Mouse (Mus musculus) embryonic facial prominence, embryonic 13.5 days (tissue): Measurements from ENCODE around the gene Mdfic. TPM values are rescaled to one million over a fixed set of nuclear protein-coding genes. Genes with fewer than 3 reads are reported as not detected.

Experiments used
- ATAC-seq: fragments of 200-750 bp; cut with Nextera tagmentation; 2 replicates; pipeline ENCODE4 v1.8.0; 2017; ENCODE audit warnings: low read depth; ENCODE audit not compliant: insufficient number of reproducible peaks, insufficient read depth, low FRiP score, low TSS enrichment
- H3K27ac ChIP-seq: fragments of 300-500 bp; sonication (generic); 2 replicates; pipeline ENCODE4 v1.5.1; 2015; ENCODE audit warnings: moderate library complexity, mild to moderate bottlenecking, inconsistent platforms
- H3K27me3 ChIP-seq: fragments of 300-500 bp; sonication (generic); 2 replicates; pipeline ENCODE4 v1.6.1; 2015; ENCODE audit warnings: mild to moderate bottlenecking, inconsistent platforms
- H3K36me3 ChIP-seq: fragments of 300-500 bp; sonication (generic); 2 replicates; pipeline ENCODE4 v1.6.1; 2015; ENCODE audit warnings: mild to moderate bottlenecking, inconsistent platforms
- H3K4me1 ChIP-seq: fragments of 300-500 bp; sonication (generic); 2 replicates; pipeline ENCODE4 v1.6.1; 2015; ENCODE audit warnings: inconsistent platforms
- H3K4me2 ChIP-seq: fragments of 300-500 bp; sonication (generic); 2 replicates; pipeline ENCODE4 v1.6.1; 2015; ENCODE audit warnings: moderate library complexity, mild to moderate bottlenecking, inconsistent platforms
- H3K4me3 ChIP-seq: fragments of 300-500 bp; sonication (generic); 2 replicates; pipeline ENCODE4 v1.5.1; 2015; ENCODE audit warnings: mild to moderate bottlenecking, inconsistent platforms
- H3K9ac ChIP-seq: fragments of 300-500 bp; sonication (generic); 2 replicates; pipeline ENCODE4 v1.6.1; 2015; ENCODE audit warnings: mild to moderate bottlenecking, inconsistent platforms
- H3K9me3 ChIP-seq: fragments of 300-500 bp; sonication (generic); 2 replicates; pipeline ENCODE4 v1.6.1; 2016; ENCODE audit warnings: inconsistent platforms
- WGBS: fragments of 180-500 bp; shearing (Covaris S2); methylation state at CpG from one replicate; pipeline ENCODE4 v1.1.7; 2015; ENCODE audit warnings: mixed read lengths; 5-methylcytosine and 5-hydroxymethylcytosine counted together
- polyA plus RNA-seq: library from polyadenylated mRNA; unstranded; fragments of >200 nt; fragmentation: Nextera tagmentation; extraction: Ambion mirVana; gene quantifications from 2 replicates; pipeline ENCODE4 v1.2.1, GENCODE M21; 2015

Mdfic gene
- polyA plus RNA-seq, 1 experiment from 2014 or later: 7.1 TPM

DNA sequence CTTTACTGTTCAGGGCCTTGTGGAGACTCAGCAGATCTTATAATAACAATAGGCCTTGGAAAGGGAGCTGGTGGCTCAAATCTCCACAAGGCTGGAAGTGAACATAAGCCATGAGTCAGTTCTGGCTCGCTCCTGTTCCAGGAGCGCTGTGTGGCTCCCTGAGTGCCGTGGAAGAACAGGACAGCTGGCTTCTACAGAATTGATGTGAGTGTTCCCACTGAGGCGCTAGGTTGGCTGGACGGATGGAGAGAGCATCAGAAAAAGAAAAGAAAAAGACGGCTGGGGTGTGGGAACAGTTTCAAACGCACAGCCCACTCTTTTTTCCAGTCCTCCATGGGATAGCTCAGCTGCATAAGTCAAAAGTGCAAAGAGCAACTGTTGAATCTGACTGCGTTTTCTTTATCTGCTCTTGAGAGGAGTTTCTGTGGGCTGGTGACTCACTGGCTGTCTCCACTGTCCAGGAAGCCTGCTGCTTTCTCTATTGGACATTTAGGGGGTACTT lies 22.9 kb downstream of the Mdfic start:
- H3K4me1 ChIP-seq: peaks cover 12% of the 10 kb centered on the region; the same call in 1 of the 2 replicates
- H3K9ac ChIP-seq: no peak overlapping the region
- H3K27me3 ChIP-seq: no peaks in the 10 kb centered on the region
- H3K36me3 ChIP-seq: peaks cover 9% of the 10 kb centered on the region; the same call in 1 of the 2 replicates
- no peak for ATAC-seq
- H3K27ac ChIP-seq: no peak overlapping the region
- no peaks in the 10 kb centered on the region for H3K9me3 ChIP-seq
- no peak overlapping the region for H3K4me2 ChIP-seq
- 73% methylated on average over 8 of the region's 8 CpGs for WGBS
- H3K4me3 ChIP-seq: no peak overlapping the region

DNA sequence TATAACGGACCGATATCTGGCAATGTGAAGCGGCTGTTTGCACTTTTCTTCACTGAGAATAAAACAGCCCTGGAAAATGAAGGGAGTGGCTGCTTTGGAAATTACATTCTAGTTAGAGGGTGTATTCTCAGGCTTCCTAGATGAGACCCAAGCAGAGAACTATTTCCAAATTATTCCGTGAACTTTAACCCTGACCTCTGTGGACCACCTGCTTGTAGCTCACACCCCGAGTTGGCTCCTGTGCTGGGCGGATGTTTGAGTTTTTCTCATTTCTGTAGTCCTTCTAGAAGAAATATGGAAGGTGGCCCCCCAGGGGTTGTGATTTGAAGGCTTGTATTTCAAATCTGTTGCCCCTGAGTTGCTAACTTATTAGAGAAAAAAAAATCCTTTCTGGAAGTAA lies 23.3 kb downstream of the Mdfic start:
- Histone ChIP-seq H3K9me3 (no peaks in the 10 kb centered on the region), H3K36me3 (0 out of 2 replicates have a peak, but pooled peaks cover 4% of the 10 kb centered on the region), H3K4me2 (no peak overlapping the region), H3K4me1 (peaks cover 12% of the 10 kb centered on the region; the same call in 1 of the 2 replicates), H3K9ac (no peak overlapping the region), H3K27me3 (no peaks in the 10 kb centered on the region), H3K27ac (no peak overlapping the region), H3K4me3 (no peak overlapping the region)
- no peak for ATAC-seq
- WGBS: 62% methylated on average over 6 of the region's 6 CpGs

DNA sequence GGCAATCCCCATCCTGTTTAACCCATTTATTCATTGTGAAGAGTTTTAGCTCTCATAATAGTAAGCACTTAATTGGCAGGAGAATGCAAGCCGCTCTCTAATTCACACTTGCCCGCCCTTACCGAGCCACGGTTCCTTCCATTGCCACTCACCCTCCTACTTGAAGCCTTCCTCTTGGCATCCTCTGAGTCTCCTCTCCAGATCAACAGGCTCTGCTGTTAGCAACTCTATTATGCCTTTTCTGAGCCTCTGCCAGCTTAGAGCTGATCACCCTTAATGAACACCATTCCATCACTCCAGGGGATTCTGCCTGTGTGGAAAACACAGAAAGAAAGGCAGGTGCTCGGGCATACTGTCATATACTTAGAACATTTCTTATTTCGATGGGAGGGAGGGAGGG lies 24.9 kb downstream of the Mdfic start:
- no peaks in the 10 kb centered on the region for H3K9me3 ChIP-seq

DNA sequence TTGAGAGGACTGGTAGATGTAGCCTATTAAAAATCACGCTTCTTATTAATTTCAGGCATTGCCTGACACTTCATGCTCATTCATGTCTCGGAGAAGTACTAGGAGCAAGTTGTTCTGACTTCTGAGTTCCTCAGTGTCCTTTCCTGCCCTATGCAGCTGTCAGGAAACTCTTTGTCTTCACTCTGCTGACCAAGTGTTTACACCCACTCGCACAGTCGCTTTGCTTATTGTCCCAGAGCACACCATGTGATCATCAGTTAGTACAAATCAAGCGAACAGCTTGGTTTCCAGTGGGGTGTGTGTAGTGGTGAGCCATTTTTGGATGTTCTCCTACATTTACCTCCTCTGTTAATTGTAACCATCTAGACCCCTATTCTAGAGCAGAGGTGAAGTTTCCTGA lies 25.4 kb downstream of the Mdfic start:
- H3K9ac ChIP-seq: no peak overlapping the region
- no peak for ATAC-seq

More for the DNA sequence above, 24.9 kb downstream of the Mdfic start:
- H3K4me2 ChIP-seq: no peak overlapping the region
- peaks cover 15% of the 10 kb centered on the region; the same call in 1 of the 2 replicates for H3K4me1 ChIP-seq
- H3K27me3 ChIP-seq: no peaks in the 10 kb centered on the region
- 0 out of 2 replicates have a peak, but pooled peaks cover 4% of the 10 kb centered on the region for H3K36me3 ChIP-seq
- no peak for ATAC-seq
- H3K27ac ChIP-seq: no peak overlapping the region
- WGBS: 62% methylated on average over 6 of the region's 6 CpGs
- no peak overlapping the region for H3K4me3 ChIP-seq
- no peak overlapping the region for H3K9ac ChIP-seq

DNA sequence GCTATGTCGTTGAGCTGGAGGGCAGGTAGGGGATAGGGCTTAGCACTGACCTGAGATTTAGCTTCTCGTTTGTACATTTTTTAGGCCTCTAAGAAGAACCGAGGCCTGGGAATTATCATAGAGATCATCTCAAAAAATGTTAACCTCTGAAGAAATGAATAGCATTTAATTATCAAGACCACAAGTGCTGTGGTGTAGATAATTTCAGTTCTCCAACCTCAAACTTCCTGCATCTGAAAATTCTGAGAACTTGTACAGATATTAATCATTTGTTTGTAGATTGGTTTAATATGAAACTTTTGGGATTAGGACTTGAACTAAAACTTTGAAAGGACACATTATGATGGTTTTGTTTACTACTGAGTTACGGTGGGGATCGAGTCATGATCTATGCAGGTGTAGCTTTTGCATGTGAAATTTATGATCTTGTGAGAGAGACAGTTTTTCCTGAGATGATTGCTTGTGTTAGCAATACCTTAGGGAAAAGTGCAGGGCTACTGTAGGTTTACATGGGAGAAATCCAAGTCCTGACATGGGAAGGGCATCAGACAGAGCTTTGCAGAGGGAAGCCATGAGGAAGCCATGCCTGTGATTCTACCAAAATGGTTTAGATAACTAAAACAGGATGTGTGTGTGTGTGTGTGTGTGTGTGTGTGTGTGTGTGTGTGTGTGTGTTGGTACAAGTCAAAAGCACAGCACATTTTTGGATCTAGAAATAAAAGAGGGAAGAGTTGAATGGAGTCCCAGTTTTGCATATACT lies 27.1 kb downstream of the Mdfic start:
- Histone ChIP-seq H3K9ac (no peak overlapping the region), H3K36me3 (peaks cover 4% of the 10 kb centered on the region; the same call in 1 of the 2 replicates), H3K4me3 (no peak overlapping the region), H3K27me3 (no peaks in the 10 kb centered on the region), H3K9me3 (no peaks in the 10 kb centered on the region), H3K27ac (no peak overlapping the region), H3K4me1 (peaks cover 15% of the 10 kb centered on the region; the same call in 1 of the 2 replicates), H3K4me2 (no peak overlapping the region)
- no peak for ATAC-seq
- WGBS: 82% methylated on average over 5 of the region's 5 CpGs

More for the DNA sequence above, 25.4 kb downstream of the Mdfic start:
- Histone ChIP-seq H3K27ac (no peak overlapping the region), H3K27me3 (no peaks in the 10 kb centered on the region), H3K4me3 (no peak overlapping the region), H3K9me3 (no peaks in the 10 kb centered on the region), H3K4me1 (peaks cover 15% of the 10 kb centered on the region; the same call in 1 of the 2 replicates), H3K4me2 (no peak overlapping the region), H3K36me3 (0 out of 2 replicates have a peak, but pooled peaks cover 4% of the 10 kb centered on the region)
- 86% methylated on average over 5 of the region's 5 CpGs for WGBS

DNA sequence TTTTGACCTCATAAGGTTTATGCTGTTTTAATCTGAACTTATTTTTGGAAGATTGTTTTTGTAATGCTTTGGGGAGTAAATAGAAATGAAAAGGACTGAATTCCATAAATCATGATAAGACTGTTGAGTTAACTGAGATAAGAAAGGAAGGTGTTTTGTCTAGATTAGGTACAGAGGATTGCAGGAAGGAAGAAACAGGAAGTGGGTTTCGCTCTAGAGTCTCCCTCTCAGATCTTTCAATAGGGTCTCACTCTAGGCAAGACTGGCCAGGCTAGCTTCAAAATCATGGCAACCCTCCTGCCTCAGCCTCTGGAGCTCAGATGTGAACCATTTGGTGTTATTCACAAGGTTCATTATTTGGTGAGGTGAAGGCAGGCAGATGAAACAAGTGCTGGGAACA lies 27.8 kb downstream of the Mdfic start:
- H3K4me3 ChIP-seq: no peak overlapping the region
- ATAC-seq: no peak
- H3K36me3 ChIP-seq: peaks cover 2% of the 10 kb centered on the region; the same call in 1 of the 2 replicates
- 89% methylated on average over 1 of the region's 1 CpGs for WGBS
- H3K9me3 ChIP-seq: no peaks in the 10 kb centered on the region
- no peak overlapping the region for H3K27ac ChIP-seq
- H3K4me2 ChIP-seq: no peak overlapping the region
- H3K4me1 ChIP-seq: peaks cover 14% of the 10 kb centered on the region; the same call in 1 of the 2 replicates
- no peak overlapping the region for H3K9ac ChIP-seq
- no peaks in the 10 kb centered on the region for H3K27me3 ChIP-seq

DNA sequence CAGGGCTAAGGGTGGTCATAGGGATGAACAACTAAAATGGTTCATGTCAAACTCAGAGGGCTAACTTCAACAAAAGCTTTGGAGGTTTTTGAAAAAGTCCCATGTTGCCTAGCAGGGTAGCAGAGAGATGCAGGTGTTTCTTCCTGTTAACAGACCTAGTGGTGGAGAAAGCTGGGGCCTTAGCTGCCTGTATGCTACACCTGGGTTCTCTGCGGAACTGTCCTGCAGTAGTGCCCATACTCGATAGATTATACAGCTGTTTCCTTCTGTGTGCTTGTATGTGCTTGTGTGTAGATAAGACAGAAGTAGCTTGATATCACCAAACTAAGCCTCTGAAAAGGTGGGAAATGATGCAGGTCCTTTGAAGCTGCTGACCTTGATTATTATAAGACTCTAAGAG lies 28.5 kb downstream of the Mdfic start:
- Histone ChIP-seq H3K9ac (no peak overlapping the region), H3K27ac (no peak overlapping the region), H3K36me3 (peaks cover 2% of the 10 kb centered on the region; the same call in 1 of the 2 replicates), H3K4me1 (peaks cover 6% of the 10 kb centered on the region; the same call in 1 of the 2 replicates), H3K27me3 (no peaks in the 10 kb centered on the region), H3K4me2 (no peak overlapping the region), H3K9me3 (no peaks in the 10 kb centered on the region), H3K4me3 (no peak overlapping the region)
- WGBS: 91% methylated on average over 2 of the region's 2 CpGs
- ATAC-seq: no peak

DNA sequence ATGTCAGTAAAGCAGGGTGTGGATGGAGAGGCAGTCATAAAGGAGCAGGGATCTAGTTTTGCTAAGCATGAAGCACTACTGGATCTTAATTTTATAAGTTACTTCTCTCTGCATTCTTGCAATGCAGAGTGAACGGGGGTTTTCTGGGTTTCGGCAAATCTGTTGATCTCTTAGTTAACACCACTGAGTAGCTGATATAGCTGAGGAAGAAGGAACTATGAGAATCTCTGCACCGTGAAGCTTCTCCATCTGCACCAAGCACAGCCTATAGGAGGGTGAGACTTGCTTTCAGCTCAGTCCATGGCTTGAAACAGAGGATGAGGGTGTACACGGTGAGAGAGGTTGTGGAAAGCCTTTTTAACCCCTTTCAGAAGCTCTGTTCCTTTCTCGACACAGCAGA lies 29.6 kb downstream of the Mdfic start:
- peaks cover 6% of the 10 kb centered on the region; the same call in 1 of the 2 replicates for H3K4me1 ChIP-seq
- H3K27me3 ChIP-seq: no peaks in the 10 kb centered on the region
- H3K36me3 ChIP-seq: peaks cover 2% of the 10 kb centered on the region; the same call in 1 of the 2 replicates
- H3K9me3 ChIP-seq: no peaks in the 10 kb centered on the region
- no peak for ATAC-seq
- 71% methylated on average over 5 of the region's 5 CpGs for WGBS
- H3K27ac ChIP-seq: no peak overlapping the region
- H3K9ac ChIP-seq: no peak overlapping the region
- no peak overlapping the region for H3K4me2 ChIP-seq
- H3K4me3 ChIP-seq: no peak overlapping the region

DNA sequence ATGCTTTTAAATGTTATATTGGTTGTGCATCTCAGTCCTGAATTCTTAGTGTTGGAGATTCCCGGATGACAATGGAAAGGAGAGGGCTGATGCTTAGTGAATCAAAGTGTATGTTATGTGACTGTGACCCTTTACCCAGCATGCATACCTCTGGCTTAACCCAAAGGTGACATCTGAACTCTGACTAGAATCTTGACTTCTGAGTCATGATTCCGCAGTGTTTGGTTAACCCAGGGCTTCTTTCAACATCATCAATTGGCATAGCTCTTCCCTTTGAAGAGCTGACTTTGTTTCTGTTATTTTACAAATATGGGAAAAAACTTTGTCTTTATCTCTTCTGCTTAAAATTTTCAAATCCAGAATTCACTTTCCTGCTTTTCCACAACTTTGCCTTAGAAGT lies 30.9 kb downstream of the Mdfic start:
- H3K27me3 ChIP-seq: no peaks in the 10 kb centered on the region
- H3K27ac ChIP-seq: no peak overlapping the region
- 92% methylated on average over 2 of the region's 2 CpGs for WGBS
- H3K36me3 ChIP-seq: peaks cover 2% of the 10 kb centered on the region; the same call in 1 of the 2 replicates
- H3K9me3 ChIP-seq: no peaks in the 10 kb centered on the region
- no peak overlapping the region for H3K4me2 ChIP-seq
- H3K4me3 ChIP-seq: no peak overlapping the region
- H3K4me1 ChIP-seq: 0 out of 2 replicates have a peak, but pooled peaks cover 3% of the 10 kb centered on the region
- ATAC-seq: no peak
- H3K9ac ChIP-seq: no peak overlapping the region

DNA sequence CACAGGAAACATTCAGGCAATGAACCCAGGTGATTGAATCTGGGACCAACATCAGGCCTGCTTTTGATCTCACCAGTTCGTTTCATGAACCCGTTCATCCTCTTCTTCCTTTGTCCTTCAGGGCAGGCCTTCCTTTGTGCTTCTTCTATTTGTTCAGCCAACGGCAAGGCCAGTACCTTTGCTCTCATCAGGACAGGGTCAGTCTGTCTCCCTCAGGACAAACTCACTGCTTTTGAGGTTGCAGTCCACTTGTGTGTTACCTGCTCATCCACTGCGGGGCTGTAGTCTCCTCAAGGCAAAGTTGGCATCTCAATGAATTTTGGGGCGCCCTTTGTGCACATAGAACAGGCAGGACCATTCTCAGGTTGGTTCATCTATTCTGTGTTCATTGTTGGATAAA lies 31.7 kb downstream of the Mdfic start:
- 94% methylated on average over 5 of the region's 5 CpGs for WGBS
- H3K4me3 ChIP-seq: no peak overlapping the region

DNA sequence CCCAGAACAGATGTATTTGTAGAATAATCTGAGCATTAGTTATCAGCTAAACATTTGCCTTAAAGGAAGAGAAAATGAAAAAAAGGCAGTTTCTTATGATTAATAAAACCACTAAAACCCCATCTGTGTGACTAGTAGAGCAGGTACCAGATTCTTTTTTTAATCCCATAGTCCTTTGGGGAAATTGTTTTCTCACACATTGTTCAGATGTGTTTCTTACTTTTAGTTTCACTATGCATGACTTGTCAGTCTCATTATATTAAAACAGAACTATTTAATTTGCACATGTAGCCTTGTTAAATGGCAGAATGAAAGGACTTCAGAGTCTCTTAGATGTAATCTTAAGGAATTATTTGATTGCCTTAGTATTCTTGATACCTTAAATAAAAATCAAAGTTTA lies 32.7 kb downstream of the Mdfic start:
- no peak overlapping the region for H3K27ac ChIP-seq
- no peak overlapping the region for H3K9ac ChIP-seq
- ATAC-seq: no peak
- no peak overlapping the region for H3K4me3 ChIP-seq
- no peaks in the 10 kb centered on the region for H3K9me3 ChIP-seq
- no peaks in the 10 kb centered on the region for H3K27me3 ChIP-seq
- peaks cover 2% of the 10 kb centered on the region; the same call in 1 of the 2 replicates for H3K36me3 ChIP-seq
- 0 out of 2 replicates have a peak, but pooled peaks cover 3% of the 10 kb centered on the region for H3K4me1 ChIP-seq
- no peak overlapping the region for H3K4me2 ChIP-seq

More for the DNA sequence above, 31.7 kb downstream of the Mdfic start:
- H3K4me2 ChIP-seq: no peak overlapping the region
- no peaks in the 10 kb centered on the region for H3K27me3 ChIP-seq
- 0 out of 2 replicates have a peak, but pooled peaks cover 3% of the 10 kb centered on the region for H3K4me1 ChIP-seq
- H3K9me3 ChIP-seq: no peaks in the 10 kb centered on the region
- peaks cover 2% of the 10 kb centered on the region; the same call in 1 of the 2 replicates for H3K36me3 ChIP-seq
- ATAC-seq: no peak
- no peak overlapping the region for H3K27ac ChIP-seq
- no peak overlapping the region for H3K9ac ChIP-seq

DNA sequence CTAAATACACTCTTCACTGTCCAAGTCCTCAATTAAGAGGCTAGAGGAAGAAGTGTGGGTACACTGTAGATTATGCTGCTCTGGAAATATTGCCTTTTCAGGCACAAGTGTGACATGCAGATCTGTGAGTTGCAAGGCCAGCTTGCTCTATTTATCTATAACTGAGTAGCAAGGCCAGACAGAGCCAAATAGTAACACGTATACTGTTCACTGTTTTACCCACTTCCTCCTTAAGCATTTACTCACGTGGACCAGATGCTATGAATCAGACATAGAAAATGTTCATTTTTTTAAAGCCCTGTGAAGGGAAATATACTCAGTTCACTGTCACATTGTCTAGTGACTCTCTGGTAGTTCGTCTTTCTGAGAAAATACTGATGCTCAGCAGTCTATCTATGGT lies 37.9 kb downstream of the Mdfic start:
- no peak overlapping the region for H3K4me2 ChIP-seq
- no peaks in the 10 kb centered on the region for H3K36me3 ChIP-seq
- 60% methylated on average over 3 of the region's 3 CpGs for WGBS
- H3K4me3 ChIP-seq: no peak overlapping the region
- H3K27me3 ChIP-seq: no peaks in the 10 kb centered on the region
- H3K9me3 ChIP-seq: no peaks in the 10 kb centered on the region
- no peak overlapping the region for H3K27ac ChIP-seq
- no peaks in the 10 kb centered on the region for H3K4me1 ChIP-seq
- no peak for ATAC-seq
- H3K9ac ChIP-seq: no peak overlapping the region
